Mouse (Mus musculus) embryo, embryonic 10 days (tissue): ENCODE results near the gene Gm42791.

Experiments
- DNase-seq: peaks from one replicate; pipeline ENCODE4 v3.0.0-alpha.2; 2015; ENCODE audit warnings: low spot score

Gene Gm42791

GRCm38 (mm10) chr5:148994706-148995414 is at the start of gene Gm42791:
Gene Gm42791 (minus strand): TSS chr5:148995147.
- peak; percentile 94 for DNase-seq

GRCm38 (mm10) chr5:149044067-149044466 is 49.1 kb upstream of the Gm42791 start:
- no peak for DNase-seq

DNA sequence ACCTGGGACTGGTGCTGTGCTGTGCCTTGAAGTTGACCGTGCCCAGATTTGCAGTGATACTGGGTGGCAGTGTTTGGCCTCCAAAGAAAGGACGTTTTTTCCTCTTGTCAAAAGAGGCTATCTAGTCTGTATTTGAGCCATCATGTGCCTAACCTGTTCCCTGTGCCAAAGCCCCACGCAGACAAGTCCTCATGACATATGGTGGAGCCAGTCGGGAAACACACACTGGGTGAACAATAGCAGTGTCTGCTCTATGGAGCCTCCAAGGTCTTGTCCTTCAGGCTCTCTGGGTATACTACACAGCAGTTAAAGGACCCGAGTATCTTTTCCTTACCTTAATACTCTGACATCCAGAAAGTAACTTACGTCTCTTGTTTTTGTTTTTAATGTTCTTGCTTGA is 48.3 kb upstream of the Gm42791 start:
- DNase-seq, result no peak

DNA sequence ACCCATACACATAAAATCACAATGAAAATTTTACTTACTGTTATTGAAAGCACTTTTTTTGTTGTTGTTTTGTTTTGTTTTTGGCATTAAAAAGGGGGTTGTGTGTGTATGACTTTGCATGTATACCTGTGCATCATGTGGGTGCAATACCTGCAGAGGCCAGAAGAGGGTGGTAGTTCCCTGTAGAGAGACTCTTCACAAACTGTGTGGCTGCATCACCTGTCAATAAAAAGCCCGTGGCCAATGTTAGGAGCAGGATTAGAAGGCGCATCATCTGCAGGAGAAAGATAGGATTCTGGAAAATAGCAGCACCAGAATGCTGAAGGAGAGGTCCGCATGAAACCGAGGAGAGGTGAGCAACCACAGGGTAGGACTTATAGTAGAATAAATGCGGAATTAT is 44.9 kb upstream of the Gm42791 start:
- DNase-seq, result no peak

GRCm38 (mm10) chr5:149037729-149038128 is 42.8 kb upstream of the Gm42791 start:
- DNase-seq, result no peak

- no peak for DNase-seq
These were observed 42.0 kb upstream of the Gm42791 start for GRCm38 (mm10) chr5:149036920-149037319.

- no peak for DNase-seq
These were observed 37.5 kb upstream of the Gm42791 start for GRCm38 (mm10) chr5:149032438-149032837.

- DNase-seq, result peak; percentile 60
These were observed 36.3 kb upstream of the Gm42791 start for GRCm38 (mm10) chr5:149031199-149031750.

GRCm38 (mm10) chr5:149030103-149030502 is 35.2 kb upstream of the Gm42791 start:
- no peak for DNase-seq

DNA sequence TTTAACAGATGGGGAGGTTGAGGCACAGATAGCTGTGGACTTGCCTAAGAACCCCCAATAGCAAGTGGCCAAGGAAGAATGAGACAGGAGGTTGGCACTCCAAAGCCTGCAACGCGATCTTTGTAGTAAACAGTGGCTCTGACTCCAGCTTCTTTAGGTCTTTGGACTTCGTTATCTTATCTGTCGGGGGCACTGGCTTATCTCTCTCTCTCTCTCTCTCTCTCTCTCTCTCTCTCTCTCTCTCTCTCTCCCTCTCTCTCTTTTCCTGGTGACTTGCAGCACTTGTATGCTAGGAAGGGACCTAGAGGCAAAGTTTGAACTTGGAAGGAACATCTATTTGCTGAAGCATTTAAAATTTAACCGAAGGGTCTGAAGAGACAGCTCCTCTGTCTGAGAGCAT is 33.4 kb upstream of the Gm42791 start:
- no peak for DNase-seq

GRCm38 (mm10) chr5:149027389-149027788 is 32.4 kb upstream of the Gm42791 start:
- DNase-seq, result no peak

DNA sequence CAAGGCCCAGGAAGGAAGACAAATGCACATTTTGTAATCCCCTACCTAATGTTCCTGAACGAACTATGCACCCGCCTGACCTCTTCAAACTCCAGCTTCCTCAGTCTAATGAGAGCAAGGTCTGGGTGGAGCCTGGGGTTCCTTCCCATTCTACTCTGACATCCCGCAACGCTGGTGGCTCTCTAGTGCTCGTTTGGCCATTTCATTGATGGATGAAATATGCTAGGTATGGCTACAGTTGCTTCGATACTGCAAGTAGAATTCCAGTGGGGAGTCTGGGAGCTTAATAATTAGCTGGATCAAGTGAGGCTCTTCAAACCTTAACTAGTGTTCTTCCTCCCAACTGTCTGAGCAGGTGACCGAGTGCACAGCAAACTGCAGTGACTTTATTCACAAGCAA is 26.2 kb upstream of the Gm42791 start:
- no peak for DNase-seq

DNA sequence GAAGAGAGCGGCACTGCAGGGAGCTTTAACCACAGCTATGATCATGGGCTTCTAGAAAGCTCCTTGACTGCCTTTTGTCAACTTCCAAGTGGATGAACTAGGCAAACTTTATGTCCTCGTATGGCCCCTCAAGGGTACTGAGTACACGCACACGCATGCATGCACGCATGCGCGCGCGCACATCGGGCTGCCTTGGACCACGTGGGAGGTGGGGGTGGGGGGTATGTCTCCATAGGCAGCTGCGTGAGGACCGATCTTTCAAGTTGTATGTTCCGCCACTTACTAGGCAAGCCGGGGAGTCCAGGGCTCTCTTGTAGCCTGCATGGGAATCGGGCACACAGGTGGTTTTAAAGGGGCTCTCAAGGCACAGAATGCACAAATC is 25.7 kb upstream of the Gm42791 start:
- DNase-seq, result no peak

DNA sequence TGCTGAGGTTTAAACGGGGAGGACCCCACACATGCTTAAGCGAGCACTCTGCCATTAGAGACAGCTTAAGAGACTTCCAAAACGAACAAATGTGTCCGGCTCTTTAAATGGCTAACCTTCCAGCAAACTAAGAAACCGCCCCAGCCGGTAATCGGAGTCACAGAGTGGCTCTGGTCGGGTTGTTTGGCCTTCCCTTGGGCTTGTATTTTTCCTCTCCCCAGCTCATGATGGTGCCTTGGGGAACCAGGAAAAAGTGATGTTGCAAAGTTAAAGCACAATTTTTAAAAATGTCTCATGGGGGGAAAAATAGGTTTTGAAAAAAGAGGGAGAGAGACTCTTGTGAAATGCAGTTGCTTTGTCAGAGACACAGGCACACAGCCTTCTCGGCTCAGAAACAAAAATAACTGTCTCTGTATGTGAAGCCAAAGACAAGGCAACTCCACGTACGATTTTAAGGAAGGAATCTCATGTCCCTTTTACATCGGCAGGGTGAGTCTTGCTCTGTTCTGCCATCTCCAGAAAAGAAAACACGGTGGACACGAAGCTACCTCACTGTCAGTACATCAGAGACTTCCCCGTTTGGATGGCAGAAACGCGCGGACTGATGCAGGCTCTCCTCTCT is 25.2 kb upstream of the Gm42791 start:
- DNase-seq, result no peak

GRCm38 (mm10) chr5:149017666-149018415 is 22.9 kb upstream of the Gm42791 start:
- no peak for DNase-seq

DNA sequence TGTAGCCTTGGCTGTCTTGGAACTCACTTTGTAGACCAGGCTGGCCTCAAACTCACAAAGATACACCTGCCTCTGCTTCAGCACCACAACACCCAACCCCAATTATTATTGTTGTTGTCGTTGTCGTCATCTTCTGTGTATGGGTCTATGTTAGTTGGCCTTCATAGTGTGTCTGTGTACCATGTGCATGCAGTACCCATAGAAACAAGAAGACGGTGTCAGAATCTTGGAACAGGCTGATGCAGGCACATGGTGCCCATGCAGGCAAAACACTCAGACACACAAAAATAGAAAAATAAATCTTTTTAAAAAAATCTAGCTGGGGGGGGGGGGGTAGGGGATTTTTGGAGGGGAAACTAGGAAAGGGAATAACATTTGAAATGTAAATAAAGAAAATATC is 22.2 kb upstream of the Gm42791 start:
- DNase-seq, result no peak

DNA sequence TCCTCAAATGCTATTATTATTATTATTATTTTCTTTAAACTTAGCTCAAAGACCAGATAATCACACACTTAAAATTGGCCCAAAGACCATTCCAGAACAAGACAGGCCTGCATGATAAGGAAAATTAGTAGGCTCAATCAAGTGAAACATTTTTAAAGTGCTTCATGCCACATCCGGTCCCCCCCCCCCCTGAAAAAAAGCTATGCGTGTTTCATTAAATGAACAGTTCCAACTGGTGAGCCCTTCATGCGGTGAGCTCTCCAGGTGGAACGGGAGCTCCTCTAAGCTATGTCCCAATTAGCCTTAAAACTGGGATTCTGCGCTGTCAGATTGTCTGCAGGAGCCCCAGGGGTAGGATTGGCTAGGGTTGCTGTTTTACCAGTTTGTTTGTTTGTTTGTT is 21.3 kb upstream of the Gm42791 start:
- DNase-seq, result no peak

DNA sequence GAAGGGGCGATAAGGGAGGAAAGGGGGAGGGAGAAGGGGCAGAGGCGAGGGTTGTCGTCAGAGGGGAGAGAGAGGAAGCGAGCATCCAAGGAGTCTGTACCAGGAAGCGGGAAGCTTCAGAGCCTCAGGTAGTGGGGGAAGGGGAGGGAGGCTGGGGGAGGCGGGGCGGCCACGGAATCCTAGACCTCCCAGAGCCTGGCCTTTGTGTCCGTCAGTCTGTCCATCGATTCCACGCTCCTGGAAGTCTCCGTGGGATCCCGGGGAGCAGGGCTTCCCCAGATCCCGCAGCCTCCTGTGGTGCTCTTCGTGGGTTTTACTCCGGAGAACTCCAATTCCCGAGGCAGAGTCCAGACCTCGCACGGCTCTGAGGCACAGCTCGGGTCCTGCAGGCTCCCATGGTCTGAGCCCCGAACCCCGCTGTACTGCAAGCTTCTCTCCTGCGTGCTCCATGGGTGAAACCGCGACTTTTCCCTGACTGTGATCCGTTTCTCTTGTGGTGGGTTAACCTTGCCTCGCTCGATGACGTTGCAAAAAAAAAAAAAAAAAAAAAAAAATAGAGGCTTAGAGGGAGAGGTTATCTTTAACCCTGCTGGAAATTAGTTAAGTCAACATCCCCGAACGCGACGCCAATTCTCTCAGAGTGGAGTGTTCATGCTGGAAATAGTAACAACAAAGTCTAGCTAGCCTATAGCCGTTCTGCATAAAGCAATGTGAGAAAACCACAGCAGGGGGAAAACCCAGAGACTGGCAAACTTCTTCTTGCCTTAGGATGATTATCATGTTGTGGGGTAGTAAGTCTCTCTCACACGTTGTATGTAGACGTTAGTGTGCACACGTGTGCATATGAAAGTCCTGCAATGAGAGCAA is 20.6 kb upstream of the Gm42791 start:
- DNase-seq, result peak; percentile 50

DNA sequence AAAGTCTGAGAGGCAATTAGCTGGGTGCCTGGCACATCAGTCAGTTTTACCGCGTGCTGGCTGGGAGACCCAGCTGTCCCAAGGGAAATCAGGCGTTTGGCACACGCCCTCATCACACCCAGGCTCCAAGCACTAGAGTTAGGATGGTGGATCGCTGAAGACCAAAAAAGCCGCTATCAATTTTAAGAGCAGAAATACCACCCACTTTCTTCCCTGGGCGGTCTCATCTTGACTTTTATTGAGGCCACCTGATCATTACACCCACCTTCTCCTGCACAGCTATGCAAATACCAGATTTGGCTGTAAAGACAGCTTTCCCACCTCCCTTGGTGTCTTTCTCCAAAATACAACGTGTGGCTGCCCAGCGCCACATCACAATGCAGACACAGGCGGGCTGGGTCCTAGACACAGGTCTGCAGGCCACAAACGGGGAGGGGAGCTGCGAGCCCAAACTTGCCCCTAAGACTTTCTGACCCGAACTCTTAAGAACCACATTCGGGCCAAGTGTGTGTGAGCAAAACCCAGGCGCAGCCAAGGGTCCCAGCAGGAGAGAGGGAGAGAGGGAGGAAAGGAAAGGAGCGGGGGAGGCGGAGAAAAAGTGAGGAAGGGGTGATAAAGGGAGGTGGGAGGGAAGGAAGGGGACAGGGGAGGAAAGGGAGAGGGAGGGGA is 19.8 kb upstream of the Gm42791 start:
- DNase-seq, result no peak

- DNase-seq, result no peak
These were observed 19.0 kb upstream of the Gm42791 start for GRCm38 (mm10) chr5:149013817-149014508.

DNA sequence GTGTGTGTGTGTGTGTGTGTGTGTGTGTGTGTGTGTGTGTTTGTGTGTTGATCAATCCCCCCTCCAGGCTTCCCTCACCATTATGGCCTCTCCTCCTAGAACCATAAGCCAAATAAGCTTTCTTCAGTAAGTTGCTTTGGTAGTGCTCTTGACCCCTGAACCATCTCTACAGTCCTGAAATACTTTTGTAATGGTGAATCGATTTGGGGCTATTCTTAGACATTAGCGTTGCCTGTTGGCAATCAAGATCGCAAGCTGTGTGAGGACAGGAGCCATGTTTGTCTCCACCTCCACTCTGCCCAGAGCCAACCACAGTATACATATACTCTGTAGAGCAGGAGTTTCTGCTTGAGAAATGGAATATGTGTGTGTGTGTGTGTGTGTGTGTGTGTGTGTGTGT is 14.2 kb upstream of the Gm42791 start:
- no peak for DNase-seq
